Mouse (Mus musculus) thymus, postnatal 10 days (tissue): ENCODE data around the gene Tor1aip2.

Experiments
- DNase-seq, 2 experiments: peaks; one replicate each; pipeline ENCODE4 v3.0.0; 2021; ENCODE audit warnings: low spot score in 2 of 2

Gene Tor1aip2

GRCm38 (mm10) chr1:156111090-156111489 lies 75.9 kb downstream of the Tor1aip2 start:
- no peak for DNase-seq

DNA sequence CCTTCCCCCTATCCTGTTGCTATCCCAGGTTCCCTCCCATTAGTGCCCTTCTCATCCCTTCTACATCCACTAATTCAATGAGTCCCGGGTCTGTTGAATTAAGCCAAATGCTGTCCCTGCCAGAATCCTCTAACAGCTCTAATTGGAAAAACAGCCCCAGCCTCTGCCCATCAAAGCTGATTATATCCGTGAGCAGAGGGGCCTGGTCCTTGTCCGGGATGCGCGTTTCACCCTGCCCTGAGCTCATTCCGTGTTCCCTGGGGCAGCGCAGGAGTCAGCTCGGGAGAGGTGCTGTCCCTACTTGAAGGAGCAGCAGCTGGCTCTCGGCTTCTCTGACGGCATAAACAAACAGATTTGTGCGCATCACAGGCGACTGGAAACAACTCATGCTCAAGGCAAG lies 76.5 kb downstream of the Tor1aip2 start:
- no peak for DNase-seq

GRCm38 (mm10) chr1:156112142-156112541 lies 76.9 kb downstream of the Tor1aip2 start:
- no peak for DNase-seq

DNA sequence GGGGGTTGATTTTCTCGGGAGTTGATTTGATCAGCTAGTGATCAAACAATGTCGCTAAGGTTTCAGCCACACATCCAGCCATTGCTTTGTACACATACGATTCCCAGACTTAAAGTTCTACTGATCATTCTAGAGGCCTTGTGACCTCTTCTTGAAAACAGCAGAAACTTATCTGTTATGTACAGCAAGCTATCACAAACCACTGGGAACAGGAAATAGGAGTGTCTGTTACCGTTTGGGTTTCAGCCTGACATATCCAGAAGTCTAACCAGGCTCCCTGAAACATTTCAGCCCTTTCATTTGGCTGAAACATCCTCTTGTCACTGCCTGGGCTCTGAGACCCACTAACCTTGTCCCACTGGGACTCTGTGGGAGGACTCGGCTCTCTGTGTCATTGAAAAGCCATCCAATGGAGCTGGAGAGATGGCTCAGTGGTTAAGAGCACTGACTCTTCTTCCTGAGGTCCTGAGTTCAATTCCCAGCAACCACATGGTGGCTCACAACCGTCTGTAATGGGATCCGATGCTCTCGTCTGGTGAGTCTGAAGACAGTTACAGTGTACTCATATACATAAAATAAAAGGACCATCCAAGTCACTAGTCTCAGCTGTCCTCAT lies 78.8 kb downstream of the Tor1aip2 start:
- DNase-seq, result no peak

DNA sequence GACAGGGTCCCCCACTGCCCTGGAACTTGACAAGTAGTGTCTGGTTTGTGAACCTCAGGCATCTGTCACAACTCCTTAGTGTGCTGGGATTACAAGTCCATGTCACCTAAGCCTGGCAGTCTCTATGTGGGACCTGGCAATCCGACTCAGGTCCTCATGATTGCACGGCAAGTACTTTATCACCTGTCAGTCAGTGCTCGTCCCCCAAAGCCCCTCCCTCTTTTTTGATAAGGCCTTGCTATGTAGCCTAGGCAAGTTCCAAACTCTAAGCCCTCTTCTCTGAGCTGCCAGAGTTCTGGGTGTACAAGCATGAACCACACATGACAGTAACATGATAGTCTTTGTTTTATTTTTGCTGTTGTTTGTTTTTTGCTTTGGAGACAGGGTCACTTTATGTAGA lies 81.6 kb downstream of the Tor1aip2 start:
- no peak for DNase-seq
